Mouse (Mus musculus): ENCODE results near the gene Ss18l1. TPM values are rescaled to one million over a fixed set of nuclear protein-coding genes. Genes with fewer than 3 reads are reported as not detected.

Gene Ss18l1
- 1.5 and 1.6 TPM in 2 replicates for polyA plus RNA-seq (2015; fragmentation: Nextera tagmentation; extraction: Ambion mirVana)

GRCm38 (mm10) chr2:180042256-180042857, at the start of gene Ss18l1, which contains the start of gene Psma7:
TSS of gene Ss18l1 (plus strand) at chr2:180042509.
TSS of gene Psma7 (minus strand) at chr2:180042433.

GRCm38 (mm10) chr2:180024401-180025098, 17.8 kb upstream of the Ss18l1 start, which contains the start of gene Lsm14b:
TSS of gene Lsm14b (plus strand) at chr2:180024987.

GRCm38 (mm10) chr2:180070481-180071453, 28.5 kb downstream of the Ss18l1 start, which contains the start of gene Mtg2:
TSS of gene Mtg2 (plus strand) at chr2:180070588.

GRCm38 (mm10) chr2:180103978-180104658, 61.8 kb downstream of the Ss18l1 start, which contains the start of gene Hrh3:
TSS of gene Hrh3 (minus strand) at chr2:180104488.

GRCm38 (mm10) chr2:180118661-180119438, 76.5 kb downstream of the Ss18l1 start, which contains the start of gene Osbpl2:
TSS of gene Osbpl2 (plus strand) at chr2:180119306.

Other genes starting within 250 kb of the Ss18l1 start
- gene Taf4, start 65.9 kb upstream of the Ss18l1 start, polyA plus RNA-seq (2015; fragmentation: Nextera tagmentation; extraction: Ambion mirVana), result 1.7 and 1.8 TPM in 2 replicates
- 6.0 and 6.3 TPM in 2 replicates for gene Lsm14b, start 17.5 kb upstream of the Ss18l1 start, polyA plus RNA-seq (2015; fragmentation: Nextera tagmentation; extraction: Ambion mirVana)
- gene Psma7, start 76 bp upstream of the Ss18l1 start, polyA plus RNA-seq (2015; fragmentation: Nextera tagmentation; extraction: Ambion mirVana), result 418 and 423 TPM in 2 replicates
- 16.4 and 17.0 TPM in 2 replicates for gene Mtg2, start 28.1 kb downstream of the Ss18l1 start, polyA plus RNA-seq (2015; fragmentation: Nextera tagmentation; extraction: Ambion mirVana)
- gene Hrh3, start 62.0 kb downstream of the Ss18l1 start, polyA plus RNA-seq (2015; fragmentation: Nextera tagmentation; extraction: Ambion mirVana), result 0.23 and 0.46 TPM in 2 replicates
- 66.3 and 70.3 TPM in 2 replicates for gene Osbpl2, start 76.8 kb downstream of the Ss18l1 start, polyA plus RNA-seq (2015; fragmentation: Nextera tagmentation; extraction: Ambion mirVana)
- 132 and 134 TPM in 2 replicates for gene Adrm1, start 129.0 kb downstream of the Ss18l1 start, polyA plus RNA-seq (2015; fragmentation: Nextera tagmentation; extraction: Ambion mirVana)
- 35.1 and 36.7 TPM in 2 replicates for gene Lama5, start 183.3 kb downstream of the Ss18l1 start, polyA plus RNA-seq (2015; fragmentation: Nextera tagmentation; extraction: Ambion mirVana)
- 470 and 483 TPM in 2 replicates for gene Rps21, start 214.9 kb downstream of the Ss18l1 start, polyA plus RNA-seq (2015; fragmentation: Nextera tagmentation; extraction: Ambion mirVana)
- gene Cables2, start 231.0 kb downstream of the Ss18l1 start, polyA plus RNA-seq (2015; fragmentation: Nextera tagmentation; extraction: Ambion mirVana), result 8.0 and 8.5 TPM in 2 replicates
- 1.8 and 1.9 TPM in 2 replicates for gene Rbbp8nl, start 247.4 kb downstream of the Ss18l1 start, polyA plus RNA-seq (2015; fragmentation: Nextera tagmentation; extraction: Ambion mirVana)